Mouse (Mus musculus) forebrain, embryonic 10.5 days (tissue): Measurements from ENCODE around the gene Cep290. TPM values are rescaled to one million over a fixed set of nuclear protein-coding genes. Genes with fewer than 3 reads are reported as not detected.

ENCODE experiments used
- DNase-seq: peaks from one replicate; pipeline ENCODE4 v3.0.0-alpha.2; 2017; ENCODE audit warnings: low spot score; ENCODE audit errors: extremely low spot score
- H3K27ac ChIP-seq: fragments of 300-500 bp; sonication (generic); 2 replicates; pipeline ENCODE4 v1.5.1; 2016; ENCODE audit warnings: mild to moderate bottlenecking
- H3K27me3 ChIP-seq: fragments of 300-500 bp; sonication (generic); 2 replicates; pipeline ENCODE4 v1.6.1; 2016; ENCODE audit warnings: mild to moderate bottlenecking; ENCODE audit not compliant: poor library complexity, severe bottlenecking
- H3K36me3 ChIP-seq: fragments of 300-500 bp; sonication (generic); replicated peaks from 2 replicates; pipeline ENCODE4 v1.6.1; 2016; ENCODE audit warnings: mild to moderate bottlenecking, moderate library complexity
- H3K4me1 ChIP-seq: fragments of 300-500 bp; sonication (generic); 2 replicates; pipeline ENCODE4 v1.6.1; 2016
- H3K4me3 ChIP-seq: fragments of 300-500 bp; sonication (generic); 2 replicates; pipeline ENCODE4 v1.5.1; 2016; ENCODE audit warnings: mild to moderate bottlenecking, moderate library complexity
- H3K9me3 ChIP-seq: fragments of 300-500 bp; sonication (generic); 2 replicates; pipeline ENCODE4 v1.6.1; 2016; ENCODE audit warnings: mild to moderate bottlenecking, moderate library complexity
- WGBS: fragments of 180-500 bp; shearing (Covaris S2); methylation state at CpG from one replicate; pipeline ENCODE4 v1.1.7; 2016; 5-methylcytosine and 5-hydroxymethylcytosine counted together
- polyA plus RNA-seq: library from polyadenylated mRNA; unstranded; fragments of >200 nt; fragmentation: Nextera tagmentation; extraction: Ambion mirVana; gene quantifications from 2 replicates; pipeline ENCODE4 v1.2.1, GENCODE M21; 2016

Gene Cep290
- polyA plus RNA-seq, 1 experiment from 2014 or later = 5.8 TPM

GRCm38 (mm10) chr10:100617233-100617903 lies 130.0 kb downstream of the Cep290 start:
- Histone ChIP-seq H3K27me3 (no peaks in the 10 kb centered on the region), H3K36me3 (no peaks in the 10 kb centered on the region), H3K4me1 (no peaks in the 10 kb centered on the region), H3K4me3 (no peak overlapping the region), H3K27ac (no peak overlapping the region), H3K9me3 (no peaks in the 10 kb centered on the region)
- no peak for DNase-seq
- 81% methylated on average over 6 of the region's 6 CpGs for WGBS

GRCm38 (mm10) chr10:100619474-100619873 lies 132.1 kb downstream of the Cep290 start:
- Histone ChIP-seq H3K36me3 (no peaks in the 10 kb centered on the region), H3K4me1 (no peaks in the 10 kb centered on the region), H3K9me3 (no peaks in the 10 kb centered on the region), H3K27me3 (no peaks in the 10 kb centered on the region), H3K27ac (no peak overlapping the region), H3K4me3 (no peak overlapping the region)
- WGBS = 95% methylated on average over 7 of the region's 7 CpGs
- DNase-seq = no peak

DNA sequence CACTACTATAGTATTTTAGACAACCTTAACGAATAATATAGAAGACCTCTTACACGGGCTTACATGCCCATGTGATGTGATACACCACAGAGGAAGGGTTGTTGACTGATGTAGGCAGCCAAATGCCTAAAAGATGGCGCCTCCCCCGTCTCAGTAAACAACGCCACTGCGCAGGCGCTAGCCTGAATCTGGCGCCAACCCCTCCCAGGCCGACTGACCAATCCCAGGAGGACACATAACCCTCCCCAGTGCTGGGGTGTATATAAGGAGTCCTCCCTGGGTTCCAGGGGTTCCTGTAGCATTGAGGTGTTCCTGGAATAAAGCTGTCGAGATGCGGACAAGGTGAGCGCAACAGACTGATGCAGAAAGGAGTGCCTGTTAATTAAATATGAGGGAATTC lies 132.7 kb downstream of the Cep290 start:
- no peaks in the 10 kb centered on the region for H3K27me3 ChIP-seq
- H3K9me3 ChIP-seq = no peaks in the 10 kb centered on the region
- no peak overlapping the region for H3K4me3 ChIP-seq
- DNase-seq = no peak
- no peaks in the 10 kb centered on the region for H3K36me3 ChIP-seq
- H3K4me1 ChIP-seq = no peaks in the 10 kb centered on the region
- no peak overlapping the region for H3K27ac ChIP-seq
- WGBS = 94% methylated on average over 12 of the region's 12 CpGs

DNA sequence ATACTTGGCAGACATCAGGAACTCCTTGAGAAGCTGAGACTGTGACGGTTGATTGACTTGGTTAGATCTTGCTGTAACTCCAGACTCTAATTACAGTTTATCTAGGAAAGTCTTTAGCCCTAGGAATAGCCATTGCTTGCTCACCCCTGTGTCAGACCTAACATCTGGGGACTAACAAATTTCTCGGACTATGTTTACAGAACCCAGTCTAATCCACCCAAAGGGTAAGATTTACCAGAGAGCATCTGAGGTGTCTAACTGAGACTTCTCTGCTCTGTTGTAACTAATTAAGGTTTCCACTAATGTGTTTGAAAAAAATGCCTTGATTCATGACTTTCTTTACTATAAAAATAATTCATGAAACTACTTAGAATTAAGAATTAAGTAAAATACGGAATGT lies 135.1 kb downstream of the Cep290 start:
- no peaks in the 10 kb centered on the region for H3K4me1 ChIP-seq
- no peaks in the 10 kb centered on the region for H3K9me3 ChIP-seq
- H3K27me3 ChIP-seq = no peaks in the 10 kb centered on the region
- DNase-seq = no peak
- H3K4me3 ChIP-seq = no peak overlapping the region
- whole genome bisulfite sequencing = 85% methylated on average over 3 of the region's 3 CpGs
- no peaks in the 10 kb centered on the region for H3K36me3 ChIP-seq
- no peak overlapping the region for H3K27ac ChIP-seq

Other genes starting within 250 kb of the Cep290 start
- not detected in 2 replicates for gene Gm4301, start 151.9 kb upstream of the Cep290 start, polyA plus RNA-seq
- gene Gm4302, start 146.7 kb upstream of the Cep290 start, polyA plus RNA-seq = not detected in 2 replicates
- not detected in 2 replicates for gene Gm4303, start 141.6 kb upstream of the Cep290 start, polyA plus RNA-seq
- gene Gm4305, start 136.5 kb upstream of the Cep290 start, polyA plus RNA-seq = not detected in 2 replicates
- gene Gm4307, start 126.2 kb upstream of the Cep290 start, polyA plus RNA-seq = not detected in 2 replicates
- not detected in 2 replicates for gene Gm4312, start 105.0 kb upstream of the Cep290 start, polyA plus RNA-seq
- gene Tmtc3, start 208 bp upstream of the Cep290 start, polyA plus RNA-seq = 20.6 and 22.9 TPM in 2 replicates
- gene 4930430F08Rik, start 102.9 kb downstream of the Cep290 start, polyA plus RNA-seq = 10.4 and 11.8 TPM in 2 replicates
- gene 1700017N19Rik, start 102.9 kb downstream of the Cep290 start, polyA plus RNA-seq = not detected in 2 replicates